7 mouse cellular contexts compared by ENCODE assay signal in the genomic region with DNA sequence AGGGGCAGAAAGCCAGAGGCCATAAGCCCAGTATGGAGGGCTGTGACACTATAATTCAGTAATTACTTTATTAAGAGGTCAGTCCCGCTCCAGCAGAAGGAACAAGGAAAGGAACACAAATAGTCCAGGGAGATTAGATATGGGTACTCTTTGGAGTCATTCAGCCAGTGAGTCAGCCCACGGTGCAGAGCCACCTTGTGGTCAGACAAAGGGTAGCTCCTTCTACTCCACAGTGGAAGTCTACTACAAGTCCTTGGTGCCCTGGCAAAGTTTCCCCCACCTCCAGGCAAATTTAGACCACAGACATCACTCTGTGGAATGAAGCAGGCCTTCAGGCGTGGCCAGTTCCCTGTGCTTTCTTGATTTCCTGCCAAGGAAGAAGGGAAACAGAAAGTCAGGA. TPM values are rescaled to one million over a fixed set of nuclear protein-coding genes. Genes with fewer than 3 reads are reported as not detected.
DNase-seq lines count a peak whose midpoint lies in the region; ATAC-seq and TF ChIP-seq lines count a peak whose summit lies in the region.

No protein-coding gene starts in this region.

- intact Hi-C loops in heart, adult 2 months (cut with DNase I): loop anchor here (2.0 kb wide), 1 partner anchor 23 kb away; no protein-coding TSS in a partner anchor

- peaks cover 6% of the 10 kb centered on the region for H3K4me1 ChIP-seq in heart, adult 2 months (ENCODE audit: control insufficient read depth, insufficient read depth, low read length)
- H3K4me1 ChIP-seq in kidney, adult 2 months (ENCODE audit: control insufficient read depth, insufficient read depth, low read length): peaks cover 5% of the 10 kb centered on the region; the same call in 1 of the 2 replicates
- H3K4me1 ChIP-seq in liver, embryonic 16.5 days (ENCODE audit: control insufficient read depth, low read depth, low read length): peaks cover 25% of the 10 kb centered on the region

- H3K27ac ChIP-seq in heart, adult 2 months: peak overlapping the region; percentile 78
- peak overlapping the region; percentile 37 for H3K27ac ChIP-seq in kidney, adult 2 months (ENCODE audit: insufficient read depth, low read depth, low read length)
- H3K27ac ChIP-seq in liver, embryonic 16.5 days (ENCODE audit: low read length): peak overlapping the region; percentile 68

- peaks cover 12% of the 10 kb centered on the region for H3K36me3 ChIP-seq in C2C12 (ENCODE audit: control insufficient read depth, insufficient read depth)
- H3K36me3 ChIP-seq in heart, adult 2 months (ENCODE audit: control insufficient read depth, insufficient read depth, low read length): no peaks in the 10 kb centered on the region
- H3K36me3 ChIP-seq in kidney, adult 2 months (ENCODE audit: control insufficient read depth, insufficient read depth, low read length): no peaks in the 10 kb centered on the region
- peaks cover 5% of the 10 kb centered on the region for H3K36me3 ChIP-seq in liver, embryonic 16.5 days (ENCODE audit: control insufficient read depth, insufficient read depth)

- ATAC-seq in liver, embryonic 16.5 days (ENCODE audit: low read depth): peak; percentile 75

- peak; percentile 39 for TF ChIP-seq CTCF in C2C12 (IDR thresholded peaks at IDR 0.05; ENCODE audit: control insufficient read depth, insufficient read depth, insufficient read length)
- peak; percentile 95 for TF ChIP-seq CTCF in heart, adult 2 months (IDR thresholded peaks at IDR 0.05)
- TF ChIP-seq CTCF in kidney, adult 2 months (conservative IDR thresholded peaks at IDR 0.05; ENCODE audit: insufficient read depth, insufficient read length, low read depth, low read length): peak; percentile 85

- no peaks in the 10 kb centered on the region for H3K79me3 ChIP-seq in C2C12 (ENCODE audit: low read depth)

- peaks cover under 1% of the 10 kb centered on the region for H3K79me2 ChIP-seq in C2C12 (ENCODE audit: control insufficient read depth, insufficient read depth)
- no peaks in the 10 kb centered on the region for H3K79me2 ChIP-seq in heart, adult 2 months (replicated peaks; ENCODE audit: control insufficient read depth, insufficient read depth, low read length)

- H3ac ChIP-seq in C2C12 (ENCODE audit: control insufficient read depth, insufficient read length, low read depth): no peak overlapping the region

- H3K4me2 ChIP-seq in liver, embryonic 16.5 days (ENCODE audit: low read depth, low read length): no peak overlapping the region

- TF ChIP-seq EP300 in heart, adult 2 months (IDR thresholded peaks at IDR 0.05; ENCODE audit: insufficient read depth, low read depth, low read length): peak; percentile 82; the same call in 1 of the 2 replicates

- TF ChIP-seq POLR2A in heart, adult 2 months (IDR thresholded peaks at IDR 0.05; ENCODE audit: insufficient read depth, low read depth, low read length): no peak
- no peak for TF ChIP-seq POLR2A in kidney, adult 2 months (IDR thresholded peaks at IDR 0.05; ENCODE audit: low read depth, low read length)

- H3K9me3 ChIP-seq in liver, embryonic 16.5 days (replicated peaks; ENCODE audit: control insufficient read depth, low read length): no peaks in the 10 kb centered on the region

- 5% methylated on average over 3 of the region's 3 CpGs for WGBS in heart, adult 2 months
- WGBS in kidney, adult 2 months: 18% methylated on average over 3 of the region's 3 CpGs
- 13% methylated on average over 3 of the region's 3 CpGs for WGBS in liver, embryonic 16.5 days (ENCODE audit: insufficient replicate concordance)

- H3K4me3 ChIP-seq in C2C12 (ENCODE audit: insufficient read depth, poor library complexity, severe bottlenecking): no peak overlapping the region
- H3K4me3 ChIP-seq in heart, adult 2 months: no peak overlapping the region
- H3K4me3 ChIP-seq in kidney, adult 2 months (ENCODE audit: insufficient read depth, low read depth, low read length): no peak overlapping the region
- H3K4me3 ChIP-seq in liver, embryonic 16.5 days (ENCODE audit: low read depth, low read length): no peak overlapping the region

- DNase-seq in 3T3-L1 (ENCODE audit: low read depth, low spot score): peak; percentile 89
- DNase-seq in c-Kit-negative CD71-positive TER-119-positive erythroid progenitor cells, embryonic 14.5 days (ENCODE audit: low read depth, low spot score): peak; percentile 67
- peak; percentile 68 to 75 for DNase-seq in heart, adult 2 months
- DNase-seq in kidney, adult 2 months: peak; percentile 69
- DNase-seq in right cerebral cortex, postnatal 10 days (ENCODE audit: low spot score in 2 of 2): peak; percentile 64 to 71

- H3K9ac ChIP-seq in heart, adult 2 months (ENCODE audit: low read depth, low read length): no peak overlapping the region
- peak overlapping the region; percentile 43 for H3K9ac ChIP-seq in liver, embryonic 16.5 days (ENCODE audit: low read depth, low read length)

- H3K27me3 ChIP-seq in C2C12 (ENCODE audit: control insufficient read depth, insufficient read depth, insufficient read length): no peaks in the 10 kb centered on the region
- H3K27me3 ChIP-seq in heart, adult 2 months (ENCODE audit: control insufficient read depth, insufficient read depth, low read length): no peaks in the 10 kb centered on the region
- no peaks in the 10 kb centered on the region for H3K27me3 ChIP-seq in kidney, adult 2 months (replicated peaks; ENCODE audit: control insufficient read depth, insufficient read depth, low read length)
- peaks cover 13% of the 10 kb centered on the region for H3K27me3 ChIP-seq in liver, embryonic 16.5 days (ENCODE audit: control insufficient read depth, insufficient read depth, low read depth, low read length)

TF ChIP-seq in C2C12, 6 proteins besides CTCF, POLR2A, EP300 and RAD21:
- TF ChIP-seq MAX (IDR thresholded peaks at IDR 0.05): no peak
- peak; percentile 7 for TF ChIP-seq FOSL1 (IDR thresholded peaks at IDR 0.05; ENCODE audit: insufficient read depth, low read length, poor library complexity, severe bottlenecking)

RNA-seq across cellular contexts. Expression of gene Gjc2, which starts 0.8 kb away (rescaled TPM):
- polyA plus RNA-seq in C2C12 (2012; fragmentation: generic; extraction: Trizol): 0.02 TPM
- total RNA-seq in heart, adult 2 months (2021): under 1 TPM; 0.45 to 0.57 TPM
- polyA plus RNA-seq in heart, adult 2 months (2012; rRNA removed): 0.72 and 0.73 TPM in 2 replicates
- polyA plus RNA-seq in kidney, adult 2 months (2012; rRNA removed): 1.4 and 1.8 TPM in 2 replicates
- 0.08 and 0.20 TPM in 2 replicates for polyA plus RNA-seq in liver, embryonic 16.5 days (2015; fragmentation: Nextera tagmentation; extraction: Ambion mirVana)

RNA-seq across cellular contexts. Expression of gene Guk1, which starts 8.2 kb away (rescaled TPM):
- 81.0 TPM for polyA plus RNA-seq in C2C12 (2012; fragmentation: generic; extraction: Trizol)
- total RNA-seq in heart, adult 2 months (2021): 100 to 1,000 TPM in 1 of 2 experiments, 10 to 100 TPM in 1; 97.5 to 113 TPM
- 120 and 127 TPM in 2 replicates for polyA plus RNA-seq in heart, adult 2 months (2012; rRNA removed)
- polyA plus RNA-seq in kidney, adult 2 months (2012; rRNA removed): 137 and 144 TPM in 2 replicates
- 55.0 TPM in 2 replicates for polyA plus RNA-seq in liver, embryonic 16.5 days (2015; fragmentation: Nextera tagmentation; extraction: Ambion mirVana)

RNA-seq across cellular contexts. Expression of gene Mrpl55, which starts 18.5 kb away (rescaled TPM):
- polyA plus RNA-seq in C2C12 (2012; fragmentation: generic; extraction: Trizol): 44.7 TPM
- 100 to 1,000 TPM; 113 to 117 TPM for total RNA-seq in heart, adult 2 months (2021)
- 78.1 and 110 TPM in 2 replicates for polyA plus RNA-seq in heart, adult 2 months (2012; rRNA removed)
- 56.3 and 58.2 TPM in 2 replicates for polyA plus RNA-seq in kidney, adult 2 months (2012; rRNA removed)
- polyA plus RNA-seq in liver, embryonic 16.5 days (2015; fragmentation: Nextera tagmentation; extraction: Ambion mirVana): 43.1 and 44.3 TPM in 2 replicates

RNA-seq across cellular contexts. Expression of gene Iba57, which starts 20.3 kb away (rescaled TPM):
- polyA plus RNA-seq in C2C12 (2012; fragmentation: generic; extraction: Trizol): 3.5 TPM
- total RNA-seq in heart, adult 2 months (2021): 10 to 100 TPM; 14.8 to 17.9 TPM
- polyA plus RNA-seq in heart, adult 2 months (2012; rRNA removed): 10.6 and 11.8 TPM in 2 replicates
- 8.3 and 8.8 TPM in 2 replicates for polyA plus RNA-seq in kidney, adult 2 months (2012; rRNA removed)
- polyA plus RNA-seq in liver, embryonic 16.5 days (2015; fragmentation: Nextera tagmentation; extraction: Ambion mirVana): 12.8 and 13.3 TPM in 2 replicates

RNA-seq across cellular contexts. Expression of gene 2310033P09Rik, which starts 24.3 kb away (rescaled TPM):
- polyA plus RNA-seq in C2C12 (2012; fragmentation: generic; extraction: Trizol): 17.8 TPM
- total RNA-seq in heart, adult 2 months (2021): 1 to 10 TPM; 8.4 to 9.4 TPM
- polyA plus RNA-seq in heart, adult 2 months (2012; rRNA removed): 10.7 and 12.1 TPM in 2 replicates
- 19.8 and 22.1 TPM in 2 replicates for polyA plus RNA-seq in kidney, adult 2 months (2012; rRNA removed)
- 14.6 and 15.1 TPM in 2 replicates for polyA plus RNA-seq in liver, embryonic 16.5 days (2015; fragmentation: Nextera tagmentation; extraction: Ambion mirVana)

Comparison
In these comparisons a context has a peak if more than half of its experiments do, and no peak if none do; other contexts are left out.
1. CTCF ChIP-seq: peak in every context shown above with its lines; median percentile 95 in heart, adult 2 months; 85 in kidney, adult 2 months; 39 in C2C12.